Comparison of ENCODE assay signal across 8 mouse cellular contexts in the genomic region with DNA sequence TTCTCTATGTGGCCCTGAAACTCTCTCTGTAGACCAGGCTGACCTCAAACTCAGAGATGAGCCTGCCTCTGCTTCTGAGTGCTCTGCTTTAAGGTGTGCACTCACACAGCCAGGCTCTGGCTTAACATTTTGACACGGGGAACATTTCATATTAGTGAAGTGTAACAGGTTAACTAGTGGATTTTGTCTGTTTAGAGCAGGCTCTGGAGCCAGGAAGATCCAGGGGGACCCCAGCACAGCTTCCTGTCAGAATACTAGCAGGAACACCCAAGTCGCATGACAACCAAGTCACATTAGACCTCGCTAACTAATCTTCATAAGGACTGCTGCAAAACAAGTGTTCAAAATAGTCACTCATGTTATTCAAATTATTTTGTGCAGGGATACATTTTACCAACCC. TPM values are rescaled to one million over a fixed set of nuclear protein-coding genes. Genes with fewer than 3 reads are reported as not detected.
DNase-seq lines count a peak whose midpoint lies in the region; ATAC-seq and TF ChIP-seq lines count a peak whose summit lies in the region.

No protein-coding gene starts in this region.

- no peak for DNase-seq in lung, postnatal 25 days (ENCODE audit: low spot score)
- no peak for DNase-seq in hindbrain, postnatal 0 days (ENCODE audit: low spot score)
- DNase-seq in neural tube, embryonic 10.5 days (ENCODE audit: extremely low spot score, low spot score) = peak; percentile 21
- DNase-seq in layer of hippocampus, postnatal 14 days (ENCODE audit: low spot score in 2 of 2) = no peak
- DNase-seq in layer of hippocampus, adult 18-20 months (ENCODE audit: low spot score in 2 of 2) = no peak
- no peak for DNase-seq in frontal cortex, postnatal 36 days (ENCODE audit: low spot score in 2 of 2)

- peak overlapping the region; percentile 52 for H3K4me2 ChIP-seq in lung, embryonic 15.5 days
- H3K4me2 ChIP-seq in embryonic facial prominence, embryonic 12.5 days (replicated peaks) = peak overlapping the region; percentile 78
- peak overlapping the region; percentile 74 for H3K4me2 ChIP-seq in hindbrain, postnatal 0 days (ENCODE audit: low read depth, low read length)

- H3K27me3 ChIP-seq in lung, embryonic 15.5 days = no peaks in the 10 kb centered on the region
- H3K27me3 ChIP-seq in embryonic facial prominence, embryonic 12.5 days = no peaks in the 10 kb centered on the region
- no peaks in the 10 kb centered on the region for H3K27me3 ChIP-seq in hindbrain, postnatal 0 days (ENCODE audit: insufficient read depth, low read length)

- no peaks in the 10 kb centered on the region for H3K9me3 ChIP-seq in lung, embryonic 15.5 days
- H3K9me3 ChIP-seq in embryonic facial prominence, embryonic 12.5 days = no peaks in the 10 kb centered on the region
- H3K9me3 ChIP-seq in hindbrain, postnatal 0 days (ENCODE audit: low read length) = no peaks in the 10 kb centered on the region

- TF ChIP-seq CTCF in hindbrain, postnatal 0 days (IDR thresholded peaks at IDR 0.05; ENCODE audit: low read depth) = no peak

- WGBS in lung, embryonic 15.5 days = 19% methylated on average over 3 of the region's 3 CpGs
- 35% methylated on average over 3 of the region's 3 CpGs for WGBS in embryonic facial prominence, embryonic 12.5 days
- WGBS in hindbrain, postnatal 0 days = 23% methylated on average over 3 of the region's 3 CpGs

- no peaks in the 10 kb centered on the region for H3K36me3 ChIP-seq in lung, embryonic 15.5 days
- no peaks in the 10 kb centered on the region for H3K36me3 ChIP-seq in embryonic facial prominence, embryonic 12.5 days
- H3K36me3 ChIP-seq in hindbrain, postnatal 0 days (ENCODE audit: insufficient read depth, low read length) = no peaks in the 10 kb centered on the region

- H3K27ac ChIP-seq in lung, embryonic 15.5 days = peak overlapping the region; percentile 85; the same call in 1 of the 2 replicates
- peak overlapping the region; percentile 83; the same call in 1 of the 2 replicates for H3K27ac ChIP-seq in embryonic facial prominence, embryonic 12.5 days
- H3K27ac ChIP-seq in hindbrain, postnatal 0 days = peak overlapping the region; percentile 96

- peak overlapping the region; percentile 67 for H3K4me3 ChIP-seq in lung, embryonic 15.5 days
- peak overlapping the region; percentile 63 for H3K4me3 ChIP-seq in embryonic facial prominence, embryonic 12.5 days
- H3K4me3 ChIP-seq in hindbrain, postnatal 0 days (ENCODE audit: low read length) = peak overlapping the region; percentile 71

- ATAC-seq in lung, embryonic 15.5 days (ENCODE audit: borderline replicate concordance, extremely low read depth, low FRiP score, low TSS enrichment) = no peak
- ATAC-seq in embryonic facial prominence, embryonic 12.5 days (ENCODE audit: insufficient number of reproducible peaks, insufficient read depth, low FRiP score, low TSS enrichment) = no peak
- no peak for ATAC-seq in hindbrain, postnatal 0 days

- peak overlapping the region; percentile 60 for H3K9ac ChIP-seq in lung, embryonic 15.5 days
- peak overlapping the region; percentile 64 for H3K9ac ChIP-seq in embryonic facial prominence, embryonic 12.5 days
- H3K9ac ChIP-seq in hindbrain, postnatal 0 days (replicated peaks; ENCODE audit: low read length) = peak overlapping the region; percentile 77

- peaks cover 7% of the 10 kb centered on the region for H3K4me1 ChIP-seq in lung, embryonic 15.5 days
- H3K4me1 ChIP-seq in embryonic facial prominence, embryonic 12.5 days = peaks cover 8% of the 10 kb centered on the region
- peaks cover 7% of the 10 kb centered on the region for H3K4me1 ChIP-seq in hindbrain, postnatal 0 days (ENCODE audit: insufficient read depth, low read length)

RNA-seq across cellular contexts. Expression of a gene that starts 0.6 kb away (rescaled TPM):
- 98.7 and 107 TPM in 2 replicates for polyA plus RNA-seq in lung, embryonic 15.5 days (2015; fragmentation: Nextera tagmentation; extraction: Ambion mirVana)
- 96.0 and 99.9 TPM in 2 replicates for polyA plus RNA-seq in embryonic facial prominence, embryonic 12.5 days (2016; fragmentation: Nextera tagmentation; extraction: Ambion mirVana)
- total RNA-seq in hindbrain, postnatal 0 days (2014; rRNA removed) = 139 TPM in 2 replicates
- polyA plus RNA-seq in hindbrain, postnatal 0 days (2015; fragmentation: Nextera tagmentation; extraction: Ambion mirVana) = 139 and 151 TPM in 2 replicates
- total RNA-seq in layer of hippocampus, postnatal 14 days (2021) = 100 to 1,000 TPM; 252 to 261 TPM
- 100 to 1,000 TPM; 212 to 218 TPM for total RNA-seq in layer of hippocampus, adult 18-20 months (2021)

RNA-seq across cellular contexts. Expression of a gene that starts 16.2 kb away (rescaled TPM):
- 95.9 and 96.7 TPM in 2 replicates for polyA plus RNA-seq in lung, embryonic 15.5 days (2015; fragmentation: Nextera tagmentation; extraction: Ambion mirVana)
- 114 and 116 TPM in 2 replicates for polyA plus RNA-seq in embryonic facial prominence, embryonic 12.5 days (2016; fragmentation: Nextera tagmentation; extraction: Ambion mirVana)
- 82.0 and 95.4 TPM in 2 replicates for total RNA-seq in hindbrain, postnatal 0 days (2014; rRNA removed)
- polyA plus RNA-seq in hindbrain, postnatal 0 days (2015; fragmentation: Nextera tagmentation; extraction: Ambion mirVana) = 103 and 114 TPM in 2 replicates
- total RNA-seq in layer of hippocampus, postnatal 14 days (2021) = 10 to 100 TPM; 82.4 to 83.1 TPM
- total RNA-seq in layer of hippocampus, adult 18-20 months (2021) = 100 to 1,000 TPM; 109 to 114 TPM

RNA-seq across cellular contexts. Expression of a gene that starts 23.3 kb away (rescaled TPM):
- polyA plus RNA-seq in lung, embryonic 15.5 days (2015; fragmentation: Nextera tagmentation; extraction: Ambion mirVana) = 89.7 and 91.0 TPM in 2 replicates
- 105 and 106 TPM in 2 replicates for polyA plus RNA-seq in embryonic facial prominence, embryonic 12.5 days (2016; fragmentation: Nextera tagmentation; extraction: Ambion mirVana)
- total RNA-seq in hindbrain, postnatal 0 days (2014; rRNA removed) = 76.7 and 79.4 TPM in 2 replicates
- 65.6 and 69.0 TPM in 2 replicates for polyA plus RNA-seq in hindbrain, postnatal 0 days (2015; fragmentation: Nextera tagmentation; extraction: Ambion mirVana)
- 10 to 100 TPM; 44.9 to 47.5 TPM for total RNA-seq in layer of hippocampus, postnatal 14 days (2021)
- total RNA-seq in layer of hippocampus, adult 18-20 months (2021) = 10 to 100 TPM; 42.2 to 46.8 TPM
